Mouse (Mus musculus) liver, adult 2 months (tissue): ENCODE results near the gene Rpsa.

ENCODE experiments used
- CTCF ChIP-seq: fragments of 200-500 bp; IDR thresholded peaks from 2 replicates; pipeline ENCODE4 v1.5.1; 2011; ENCODE audit warnings: low read depth, low read length, control low read depth
- POLR2A ChIP-seq: fragments of 200-500 bp; IDR thresholded peaks from 2 replicates; pipeline ENCODE4 v1.6.1; 2011; ENCODE audit warnings: low read length, control low read depth; ENCODE audit not compliant: insufficient read depth; ENCODE audit errors: extremely low read depth

GRCm38 (mm10) chr9:120178813-120179212 is 51.3 kb downstream of the Rpsa start:
- TF ChIP-seq CTCF (no peak), POLR2A (no peak)
